Mouse (Mus musculus) embryonic facial prominence, embryonic 11.5 days (tissue): ENCODE results near the gene Rab11a. TPM values are rescaled to one million over a fixed set of nuclear protein-coding genes. Genes with fewer than 3 reads are reported as not detected.

Experiments used
- ATAC-seq: fragments of 200-750 bp; cut with Nextera tagmentation; replicated peaks from 2 replicates; pipeline ENCODE4 v1.8.0; 2017; ENCODE audit warnings: low read depth; ENCODE audit not compliant: insufficient number of reproducible peaks, low FRiP score, low TSS enrichment
- DNase-seq: peaks from one replicate; pipeline ENCODE4 v3.0.0-alpha.2; 2015; ENCODE audit warnings: low spot score
- H3K27ac ChIP-seq: fragments of 300-500 bp; sonication (generic); replicated peaks from 2 replicates; pipeline ENCODE4 v1.5.1; 2014; ENCODE audit warnings: mild to moderate bottlenecking, low read depth, low read length, control low read depth
- H3K27me3 ChIP-seq: fragments of 300-500 bp; sonication (generic); 2 replicates; pipeline ENCODE4 v1.6.1; 2014; ENCODE audit warnings: mild to moderate bottlenecking, low read length, moderate library complexity, mixed read lengths; ENCODE audit not compliant: control insufficient read depth, insufficient read depth
- H3K36me3 ChIP-seq: fragments of 300-500 bp; sonication (generic); replicated peaks from 2 replicates; pipeline ENCODE4 v1.6.1; 2014; ENCODE audit warnings: low read depth, mild to moderate bottlenecking, low read length, moderate library complexity, mixed read lengths; ENCODE audit not compliant: control insufficient read depth, insufficient read depth
- H3K4me1 ChIP-seq: fragments of 300-500 bp; sonication (generic); 2 replicates; pipeline ENCODE4 v1.6.1; 2014; ENCODE audit warnings: low read length, mixed read lengths; ENCODE audit not compliant: control insufficient read depth, insufficient read depth
- H3K4me2 ChIP-seq: fragments of 300-500 bp; sonication (generic); 2 replicates; pipeline ENCODE4 v1.6.1; 2014; ENCODE audit warnings: low read depth, mild to moderate bottlenecking, control low read depth, low read length, moderate library complexity
- H3K4me3 ChIP-seq: fragments of 300-500 bp; sonication (generic); 2 replicates; pipeline ENCODE4 v1.5.1; 2014; ENCODE audit warnings: low read depth, low read length, control low read depth
- H3K9ac ChIP-seq: fragments of 300-500 bp; sonication (generic); replicated peaks from 2 replicates; pipeline ENCODE4 v1.6.1; 2014; ENCODE audit warnings: mild to moderate bottlenecking, control low read depth, low read length
- H3K9me3 ChIP-seq: fragments of 300-500 bp; sonication (generic); replicated peaks from 2 replicates; pipeline ENCODE4 v1.6.1; 2016; ENCODE audit warnings: mild to moderate bottlenecking, low read length, inconsistent platforms, mixed read lengths; ENCODE audit not compliant: control insufficient read depth
- WGBS: fragments of 180-500 bp; shearing (Covaris S2); extraction: QIAGEN DNeasy Blood & Tissue Kit; methylation state at CpG from one replicate; pipeline ENCODE4 v1.1.7; 2014; 5-methylcytosine and 5-hydroxymethylcytosine counted together
- polyA plus RNA-seq: library from polyadenylated mRNA; unstranded; fragments of >200 nt; fragmentation: Nextera tagmentation; extraction: Ambion mirVana; gene quantifications from 2 replicates; pipeline ENCODE4 v1.2.1, GENCODE M21; 2014

Rab11a gene
- polyA plus RNA-seq = 286 and 290 TPM in 2 replicates

- Histone ChIP-seq H3K4me2 (peak within 1 kb of the TSS; percentile 48), H3K9ac (peak within 1 kb of the TSS; percentile 87), H3K4me1 (no peaks in the 10 kb centered on the region), H3K36me3 (no peaks in the 10 kb centered on the region), H3K4me3 (peak within 1 kb of the TSS; percentile 99), H3K27me3 (no peaks in the 10 kb centered on the region), H3K9me3 (no peaks in the 10 kb centered on the region), H3K27ac (peak within 1 kb of the TSS; percentile 85)
- under 1% methylated on average over 59 of the region's 61 CpGs for WGBS
- peak; percentile 95 for DNase-seq
- ATAC-seq = peak; percentile 94
These were observed at the start of gene Rab11a for GRCm38 (mm10) chr9:64737406-64738201. Gene Rab11a (minus strand): TSS chr9:64737758.

GRCm38 (mm10) chr9:64786216-64786905, 48.8 kb upstream of the Rab11a start:
- WGBS = 88% methylated on average over 9 of the region's 9 CpGs
- no peaks in the 10 kb centered on the region for H3K4me1 ChIP-seq
- H3K4me3 ChIP-seq = no peak overlapping the region
- no peaks in the 10 kb centered on the region for H3K27me3 ChIP-seq
- ATAC-seq = no peak
- H3K9ac ChIP-seq = no peak overlapping the region
- H3K36me3 ChIP-seq = no peaks in the 10 kb centered on the region
- no peak overlapping the region for H3K27ac ChIP-seq
- H3K4me2 ChIP-seq = no peak overlapping the region
- no peaks in the 10 kb centered on the region for H3K9me3 ChIP-seq
- no peak for DNase-seq

DNA sequence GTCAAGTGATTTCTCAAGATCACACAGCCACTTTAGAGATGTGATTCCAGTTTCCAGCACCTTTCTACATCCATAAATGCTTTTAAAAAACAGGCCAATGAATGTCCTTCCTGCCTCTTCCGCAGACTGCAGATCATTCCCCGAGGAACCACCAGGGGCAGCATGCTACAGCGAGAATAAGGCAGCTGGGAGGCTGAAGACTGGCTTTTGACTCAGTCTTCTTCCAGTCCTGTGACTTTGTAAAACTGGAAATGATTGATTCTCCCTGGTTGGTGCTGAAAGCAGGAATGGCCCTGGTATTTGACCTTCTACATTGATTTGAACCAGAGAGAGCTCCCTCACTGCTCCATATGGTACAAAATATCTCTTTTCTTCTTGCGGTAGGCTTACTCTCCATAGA, 47.3 kb upstream of the Rab11a start:
- H3K36me3 ChIP-seq = no peaks in the 10 kb centered on the region
- no peak for ATAC-seq
- whole genome bisulfite sequencing = 35% methylated on average over 4 of the region's 4 CpGs
- H3K27me3 ChIP-seq = no peaks in the 10 kb centered on the region
- no peaks in the 10 kb centered on the region for H3K9me3 ChIP-seq
- no peak overlapping the region for H3K4me3 ChIP-seq
- H3K4me2 ChIP-seq = no peak overlapping the region
- DNase-seq = peak; percentile 75
- no peaks in the 10 kb centered on the region for H3K4me1 ChIP-seq
- no peak overlapping the region for H3K27ac ChIP-seq
- no peak overlapping the region for H3K9ac ChIP-seq

GRCm38 (mm10) chr9:64783511-64783910, 46.0 kb upstream of the Rab11a start:
- ATAC-seq (no peak), DNase-seq (no peak)
- H3K36me3 ChIP-seq = no peaks in the 10 kb centered on the region
- H3K4me1 ChIP-seq = no peaks in the 10 kb centered on the region
- no peak overlapping the region for H3K4me3 ChIP-seq
- no peaks in the 10 kb centered on the region for H3K9me3 ChIP-seq
- no peak overlapping the region for H3K9ac ChIP-seq
- no peak overlapping the region for H3K27ac ChIP-seq
- no peak overlapping the region for H3K4me2 ChIP-seq
- H3K27me3 ChIP-seq = no peaks in the 10 kb centered on the region
- WGBS = 81% methylated on average over 7 of the region's 7 CpGs

GRCm38 (mm10) chr9:64779628-64780027, 42.1 kb upstream of the Rab11a start:
- Histone ChIP-seq H3K27ac (no peak overlapping the region), H3K27me3 (no peaks in the 10 kb centered on the region), H3K4me3 (no peak overlapping the region), H3K4me1 (no peaks in the 10 kb centered on the region), H3K9me3 (no peaks in the 10 kb centered on the region), H3K4me2 (no peak overlapping the region), H3K36me3 (no peaks in the 10 kb centered on the region), H3K9ac (no peak overlapping the region)
- DNase-seq = peak; percentile 69
- ATAC-seq = no peak
- WGBS = 47% methylated on average over 7 of the region's 7 CpGs

GRCm38 (mm10) chr9:64778151-64778550, 40.6 kb upstream of the Rab11a start:
- no peaks in the 10 kb centered on the region for H3K27me3 ChIP-seq
- DNase-seq = no peak
- H3K9ac ChIP-seq = no peak overlapping the region
- H3K36me3 ChIP-seq = no peaks in the 10 kb centered on the region
- 65% methylated on average over 1 of the region's 1 CpGs for WGBS
- H3K27ac ChIP-seq = no peak overlapping the region
- H3K4me2 ChIP-seq = no peak overlapping the region
- H3K4me3 ChIP-seq = no peak overlapping the region
- no peak for ATAC-seq
- no peaks in the 10 kb centered on the region for H3K9me3 ChIP-seq
- no peaks in the 10 kb centered on the region for H3K4me1 ChIP-seq

- Histone ChIP-seq H3K36me3 (no peaks in the 10 kb centered on the region), H3K4me2 (no peak overlapping the region), H3K9ac (no peak overlapping the region), H3K27me3 (no peaks in the 10 kb centered on the region), H3K4me3 (no peak overlapping the region), H3K4me1 (no peaks in the 10 kb centered on the region), H3K9me3 (no peaks in the 10 kb centered on the region), H3K27ac (no peak overlapping the region)
- ATAC-seq (no peak), DNase-seq (no peak)
- WGBS = 86% methylated on average over 4 of the region's 4 CpGs
These were observed 40.0 kb upstream of the Rab11a start for GRCm38 (mm10) chr9:64777441-64777987.

- H3K36me3 ChIP-seq = no peaks in the 10 kb centered on the region
- H3K9ac ChIP-seq = no peak overlapping the region
- no peak overlapping the region for H3K4me3 ChIP-seq
- H3K27ac ChIP-seq = no peak overlapping the region
- H3K27me3 ChIP-seq = no peaks in the 10 kb centered on the region
- no peaks in the 10 kb centered on the region for H3K9me3 ChIP-seq
- WGBS = 88% methylated on average over 4 of the region's 4 CpGs
- DNase-seq = no peak
- no peaks in the 10 kb centered on the region for H3K4me1 ChIP-seq
- ATAC-seq = no peak
- no peak overlapping the region for H3K4me2 ChIP-seq
These were observed 37.9 kb upstream of the Rab11a start for GRCm38 (mm10) chr9:64775491-64775890.
